In genomic region chr1:133006571-133006970, GRCm38 (mm10) we compare ENCODE assay signal across 21 mouse cellular contexts.
"Had no signal": no experiment of that assay in that cellular context is flagged by ENCODE, and none has a peak within 500 bp of the region (broad histone marks: within the 10 kb centered on the region; RNA-seq: fewer than 3 reads in every experiment).

No protein-coding gene starts in this region.

- H3K9ac ChIP-seq: limb, embryonic 12.5 days; limb, embryonic 15.5 days; liver, embryonic 14.5 days; liver, postnatal 0 days; lung, embryonic 14.5 days; midbrain, embryonic 13.5 days; neural tube, embryonic 12.5 days; neural tube, embryonic 15.5 days had no signal

- H3K27me3 ChIP-seq: limb, embryonic 12.5 days; limb, embryonic 15.5 days; megakaryocyte, embryonic 14.5 days; midbrain, embryonic 13.5 days; neural tube, embryonic 12.5 days; neural tube, embryonic 15.5 days had no signal

- H3K9me3 ChIP-seq: limb, embryonic 12.5 days; limb, embryonic 15.5 days; megakaryocyte, embryonic 14.5 days; midbrain, embryonic 10.5 days; midbrain, embryonic 13.5 days; neural tube, embryonic 12.5 days; neural tube, embryonic 15.5 days had no signal

- DNase-seq: kidney, adult 9 months; kidney, postnatal 14 days; kidney, postnatal 4 days; left cerebral cortex, postnatal 4 days; liver, postnatal 0 days; lung, embryonic 14.5 days; right cerebral cortex, adult 18-20 months; right cerebral cortex, postnatal 14 days; right cerebral cortex, postnatal 4 days; thymus, postnatal 25 days had no signal

- H3K4me3 ChIP-seq: limb, embryonic 12.5 days; limb, embryonic 15.5 days; megakaryocyte, embryonic 14.5 days; midbrain, embryonic 10.5 days; midbrain, embryonic 13.5 days; neural tube, embryonic 12.5 days; neural tube, embryonic 15.5 days had no signal

- H3K4me2 ChIP-seq: limb, embryonic 12.5 days; limb, embryonic 15.5 days; liver, embryonic 11.5 days; lung, embryonic 14.5 days; midbrain, embryonic 13.5 days; neural tube, embryonic 12.5 days; neural tube, embryonic 15.5 days had no signal

- H3K27ac ChIP-seq: limb, embryonic 12.5 days; limb, embryonic 15.5 days; liver, embryonic 14.5 days; midbrain, embryonic 10.5 days; midbrain, embryonic 13.5 days; neural tube, embryonic 12.5 days; neural tube, embryonic 15.5 days; stomach, postnatal 0 days had no signal

- H3K4me1 ChIP-seq: limb, embryonic 12.5 days; limb, embryonic 15.5 days; midbrain, embryonic 10.5 days; midbrain, embryonic 13.5 days; neural tube, embryonic 12.5 days; neural tube, embryonic 15.5 days had no signal

- ATAC-seq: liver, postnatal 0 days; lung, postnatal 0 days; midbrain, embryonic 13.5 days had no signal
